Mouse (Mus musculus) G1E (cell line): ENCODE data around the gene Terb2. TPM values are rescaled to one million over a fixed set of nuclear protein-coding genes. Genes with fewer than 3 reads are reported as not detected.

Source experiments
- ATAC-seq: 2 replicates; pipeline ENCODE4 v1.8.0; 2016; ENCODE audit warnings: mild to moderate bottlenecking; ENCODE audit not compliant: insufficient number of reproducible peaks, poor library complexity, low FRiP score, severe bottlenecking; ENCODE audit errors: extremely low read depth
- DNase-seq: peaks from one replicate; pipeline ENCODE4 v3.0.0; 2012; ENCODE audit warnings: low spot score
- H3K27me3 ChIP-seq: 2 replicates; pipeline ENCODE4 v1.6.1; 2012; ENCODE audit warnings: mild to moderate bottlenecking, low read length, inconsistent platforms; ENCODE audit not compliant: insufficient read depth
- H3K36me3 ChIP-seq: replicated peaks from 2 replicates; pipeline ENCODE3; 2012; ENCODE audit warnings: mild to moderate bottlenecking, inconsistent platforms
- H3K4me1 ChIP-seq: 2 replicates; pipeline ENCODE4 v1.6.1; 2012; ENCODE audit warnings: low read depth, low read length, inconsistent platforms, mixed read lengths; ENCODE audit not compliant: insufficient read depth
- H3K4me3 ChIP-seq: 2 replicates; pipeline ENCODE4 v1.5.1; 2012; ENCODE audit warnings: low read depth, mild to moderate bottlenecking, inconsistent platforms, low read length, moderate library complexity, mixed read lengths
- H3K9me3 ChIP-seq: replicated peaks from 2 replicates; pipeline ENCODE4 v1.6.1; 2012; ENCODE audit warnings: inconsistent platforms
- CTCF ChIP-seq: IDR thresholded peaks from 2 replicates; pipeline ENCODE4 v1.5.1; 2012; ENCODE audit warnings: low read depth, low read length, inconsistent platforms, mixed read lengths
- GATA1 ChIP-seq: IDR thresholded peaks from 2 replicates; pipeline ENCODE4 v1.6.1; 2012; ENCODE audit warnings: borderline replicate concordance, low read length, inconsistent platforms, mixed read lengths
- GATA2 ChIP-seq: IDR thresholded peaks from 2 replicates; pipeline ENCODE4 v1.6.1; 2012; ENCODE audit warnings: low read depth, low read length, inconsistent platforms, borderline replicate concordance
- POLR2AphosphoS5 ChIP-seq: IDR thresholded peaks from 2 replicates; pipeline ENCODE4 v1.6.1; 2012; ENCODE audit warnings: low read depth, low read length, inconsistent platforms; ENCODE audit not compliant: insufficient replicate concordance
- TAL1 ChIP-seq: conservative IDR thresholded peaks from 2 replicates; pipeline ENCODE4 v1.6.1; 2012; ENCODE audit warnings: low read depth, low read length, inconsistent platforms, mixed read lengths
- polyA plus RNA-seq: library from polyadenylated mRNA; stranded (reverse); fragments of >175 nt; gene quantifications from 2 replicates; pipeline ENCODE4 v1.2.3, GENCODE M21; 2012
- total RNA-seq, 2 experiments: library from RNA; stranded (forward) in 1 of 2; stranded (reverse) in 1 of 2; fragments of 200-1000 nt in 1 of 2; fragments of >200 nt in 1 of 2; fragmentation: Nextera tagmentation in 1 of 2; gene quantifications; 2 replicates each; pipeline ENCODE4 v1.2.3; 2014 to 2017

Terb2 gene
- not detected in 2 replicates for total RNA-seq (2014; fragmentation: Nextera tagmentation)
- total RNA-seq (2017) = not detected in 2 replicates
- not detected in 2 replicates for polyA plus RNA-seq

- no peaks in the 10 kb centered on the region for H3K36me3 ChIP-seq
- H3K4me1 ChIP-seq = peaks cover 2% of the 10 kb centered on the region; the same call in 1 of the 2 replicates
- H3K4me3 ChIP-seq = no peak within 1 kb of the TSS
- ATAC-seq (no peak), DNase-seq (no peak)
- TF ChIP-seq CTCF (no peak), GATA1 (no peak), TAL1 (no peak), GATA2 (no peak), POLR2AphosphoS5 (no peak)
- H3K27me3 ChIP-seq = peaks cover 2% of the 10 kb centered on the region; the same call in 1 of the 2 replicates
- no peaks in the 10 kb centered on the region for H3K9me3 ChIP-seq
Observed at GRCm38 (mm10) chr2:122186106-122186505, at the start of gene Terb2, which contains the start of gene Patl2. TSS of gene Terb2 (plus strand) at chr2:122186272. TSS of gene Patl2 (minus strand) at chr2:122186189.

GRCm38 (mm10) chr2:122137839-122138465, 48.1 kb upstream of the Terb2 start:
- H3K27me3 ChIP-seq = no peaks in the 10 kb centered on the region
- H3K36me3 ChIP-seq = no peaks in the 10 kb centered on the region
- no peak overlapping the region; the same call in 1 of the 2 replicates for H3K4me3 ChIP-seq
- H3K4me1 ChIP-seq = peaks cover 58% of the 10 kb centered on the region
- TF ChIP-seq TAL1 = peak; percentile 91
- TF ChIP-seq GATA1 = no peak
- DNase-seq (peak; percentile 63), ATAC-seq (peak; percentile 96)
- peaks cover 3% of the 10 kb centered on the region for H3K9me3 ChIP-seq

GRCm38 (mm10) chr2:122140815-122141214, 45.3 kb upstream of the Terb2 start:
- ATAC-seq = no peak
- Histone ChIP-seq H3K4me1 (peaks cover 50% of the 10 kb centered on the region), H3K9me3 (peaks cover 3% of the 10 kb centered on the region), H3K4me3 (no peak overlapping the region), H3K36me3 (no peaks in the 10 kb centered on the region), H3K27me3 (no peaks in the 10 kb centered on the region)
- no peak for DNase-seq
- TF ChIP-seq GATA2 = no peak
- no peak for TF ChIP-seq TAL1
- TF ChIP-seq POLR2AphosphoS5 = no peak
- TF ChIP-seq GATA1 = no peak
- no peak for TF ChIP-seq CTCF

- ATAC-seq (no peak), DNase-seq (no peak)
- Histone ChIP-seq H3K4me1 (peaks cover 52% of the 10 kb centered on the region), H3K4me3 (no peak overlapping the region), H3K9me3 (peaks cover 2% of the 10 kb centered on the region), H3K27me3 (no peaks in the 10 kb centered on the region), H3K36me3 (no peaks in the 10 kb centered on the region)
- TF ChIP-seq POLR2AphosphoS5 (no peak), CTCF (no peak), GATA2 (no peak), TAL1 (no peak), GATA1 (no peak)
Observed at GRCm38 (mm10) chr2:122141332-122141967, 44.6 kb upstream of the Terb2 start.

GRCm38 (mm10) chr2:122143111-122143510, 43.0 kb upstream of the Terb2 start:
- H3K4me3 ChIP-seq = no peak overlapping the region
- no peaks in the 10 kb centered on the region for H3K9me3 ChIP-seq
- H3K4me1 ChIP-seq = peaks cover 44% of the 10 kb centered on the region
- ATAC-seq (no peak), DNase-seq (no peak)
- no peaks in the 10 kb centered on the region for H3K27me3 ChIP-seq
- no peak for TF ChIP-seq GATA1
- TF ChIP-seq TAL1 = no peak
- TF ChIP-seq POLR2AphosphoS5 = no peak
- no peak for TF ChIP-seq GATA2
- TF ChIP-seq CTCF = no peak
- H3K36me3 ChIP-seq = no peaks in the 10 kb centered on the region

- H3K36me3 ChIP-seq = peaks cover 12% of the 10 kb centered on the region
- H3K9me3 ChIP-seq = no peaks in the 10 kb centered on the region
- DNase-seq = no peak
- no peaks in the 10 kb centered on the region for H3K27me3 ChIP-seq
- no peak overlapping the region; the same call in 1 of the 2 replicates for H3K4me3 ChIP-seq
- peaks cover 48% of the 10 kb centered on the region for H3K4me1 ChIP-seq
- no peak for ATAC-seq
- TF ChIP-seq GATA2 = no peak
- TF ChIP-seq TAL1 = no peak
- TF ChIP-seq CTCF = no peak
- TF ChIP-seq POLR2AphosphoS5 = no peak
- TF ChIP-seq GATA1 = no peak
Observed at GRCm38 (mm10) chr2:122145756-122146155, 40.3 kb upstream of the Terb2 start.
